Mouse (Mus musculus): ENCODE data around the gene Rbbp6. TPM values are rescaled to one million over a fixed set of nuclear protein-coding genes. Genes with fewer than 3 reads are reported as not detected.

The Rbbp6 gene
- 38.7 and 42.9 TPM in 2 replicates for polyA plus RNA-seq (2012; rRNA removed)

DNA sequence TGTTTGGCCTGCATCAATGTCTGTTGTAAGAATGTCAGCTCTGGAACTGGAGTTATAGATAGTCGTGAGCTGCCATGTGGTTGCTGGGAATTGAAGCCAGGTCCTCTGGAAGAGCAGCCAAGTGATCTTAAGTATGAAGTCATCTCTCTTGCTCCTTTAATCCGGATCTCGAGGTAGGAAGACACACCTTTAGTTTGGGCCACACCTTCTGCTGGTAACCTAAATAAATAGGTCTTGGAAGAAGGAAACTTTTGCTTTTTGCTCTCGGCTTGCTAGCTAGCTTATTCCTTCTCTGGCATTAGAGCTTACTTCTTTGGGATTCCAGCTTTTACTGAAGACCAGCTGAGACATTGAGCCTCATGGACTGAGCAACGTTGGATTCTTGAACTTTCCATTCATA, at the start of gene Rbbp6:
Gene Rbbp6 (plus strand): TSS at position 301 of the 400 bp plus-strand sequence.
- DNase-seq (ENCODE audit: low spot score) = no peak

DNA sequence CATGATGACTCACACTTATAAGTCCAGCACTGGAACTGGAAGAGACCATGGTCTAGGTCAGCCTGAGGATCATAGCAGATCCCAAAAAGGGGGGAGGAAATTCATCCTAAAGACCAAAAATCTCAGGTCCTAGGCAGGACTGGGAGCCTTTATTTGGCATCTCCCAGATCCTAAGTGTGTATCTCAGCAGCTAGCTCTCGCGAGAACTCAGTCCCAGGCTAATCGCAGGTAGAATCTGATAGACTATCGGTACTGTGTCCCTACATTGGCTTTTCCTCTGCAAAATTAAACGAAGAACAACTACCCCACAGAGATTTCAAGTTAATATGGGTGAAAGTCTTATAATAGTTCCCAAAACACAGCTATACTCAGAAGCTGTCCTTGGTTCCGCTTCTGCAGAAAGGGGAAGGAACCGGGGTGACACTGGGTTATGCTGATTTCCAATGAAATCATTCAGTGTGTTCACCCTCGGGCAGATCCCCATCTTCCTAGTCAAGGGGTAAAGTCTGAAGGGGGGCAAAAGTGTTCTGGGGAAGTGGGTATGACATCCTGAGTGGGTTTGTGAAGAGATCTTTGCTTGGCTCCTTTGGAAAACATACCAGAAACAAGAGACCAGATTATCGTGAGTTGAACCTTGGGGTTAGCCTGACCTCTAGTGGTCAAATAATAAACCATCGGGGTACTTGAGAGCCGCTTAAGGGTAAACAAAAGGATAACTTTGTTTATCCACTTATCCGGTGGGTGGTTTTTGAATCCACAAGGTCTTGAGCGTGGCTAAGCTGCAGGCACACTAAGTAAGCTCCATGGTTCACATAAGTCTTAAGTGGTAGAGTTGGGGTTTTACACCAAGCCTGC, 45.5 kb upstream of the Rbbp6 start:
- no peak for DNase-seq (ENCODE audit: low spot score)

DNA sequence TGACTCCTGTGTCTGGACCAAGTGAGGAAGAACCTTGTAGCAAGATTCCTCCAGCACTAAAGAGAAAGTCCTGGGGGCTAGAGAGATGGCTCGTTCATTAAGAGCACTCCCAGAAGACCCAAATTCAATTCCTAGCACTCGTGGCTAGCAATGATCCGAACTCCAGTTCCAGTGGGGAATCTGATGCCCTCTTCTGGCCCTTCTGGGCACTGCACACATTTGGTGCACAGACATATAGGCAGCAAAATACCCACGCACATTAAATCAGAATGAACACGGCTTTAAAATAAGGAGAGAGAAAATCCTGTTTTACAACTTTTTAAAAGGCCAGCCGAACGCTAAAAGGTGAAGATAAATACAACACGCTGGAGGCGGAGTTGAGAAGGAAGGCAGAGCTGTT, 43.9 kb upstream of the Rbbp6 start:
- DNase-seq (ENCODE audit: low spot score) = no peak

DNA sequence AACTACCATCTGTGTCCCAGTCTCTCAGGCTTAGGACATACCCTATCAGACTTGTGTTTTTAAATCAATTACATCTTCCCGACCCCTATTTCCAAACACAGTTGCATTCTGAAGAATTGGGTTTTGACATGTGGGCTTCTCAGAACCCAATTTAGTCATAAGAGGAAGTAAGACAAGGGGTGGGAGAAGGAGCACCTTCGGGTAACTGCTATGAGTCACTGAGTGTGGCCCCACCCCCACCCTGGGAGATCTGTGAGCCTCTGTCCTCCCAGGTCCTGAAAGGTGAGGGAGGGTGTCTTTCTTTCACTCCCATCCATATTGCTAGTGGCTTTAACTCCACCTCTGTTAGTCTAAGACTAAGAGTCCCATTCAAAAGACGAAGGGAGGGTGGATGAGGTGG, 41.2 kb upstream of the Rbbp6 start:
- no peak for DNase-seq (ENCODE audit: low spot score)

DNA sequence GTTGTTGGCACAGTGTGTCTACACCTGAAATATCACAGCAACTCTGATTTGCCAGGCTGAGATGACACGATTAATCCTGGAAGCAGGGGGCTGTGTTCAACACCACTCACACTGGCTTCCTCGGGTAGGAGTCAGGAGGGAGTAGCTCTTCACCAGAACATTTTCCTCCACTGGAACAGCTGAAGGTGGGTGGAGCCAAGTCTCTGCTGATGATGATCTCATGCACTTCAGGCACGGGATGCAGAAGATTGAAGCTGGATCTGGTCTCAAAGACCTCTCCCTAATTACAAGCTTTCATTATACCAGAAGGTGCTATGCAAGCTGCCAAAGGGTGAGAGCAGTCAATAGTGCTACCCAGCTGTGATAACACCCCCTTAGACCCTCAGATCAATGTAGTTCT, 35.0 kb upstream of the Rbbp6 start:
- DNase-seq (ENCODE audit: low spot score) = no peak

DNA sequence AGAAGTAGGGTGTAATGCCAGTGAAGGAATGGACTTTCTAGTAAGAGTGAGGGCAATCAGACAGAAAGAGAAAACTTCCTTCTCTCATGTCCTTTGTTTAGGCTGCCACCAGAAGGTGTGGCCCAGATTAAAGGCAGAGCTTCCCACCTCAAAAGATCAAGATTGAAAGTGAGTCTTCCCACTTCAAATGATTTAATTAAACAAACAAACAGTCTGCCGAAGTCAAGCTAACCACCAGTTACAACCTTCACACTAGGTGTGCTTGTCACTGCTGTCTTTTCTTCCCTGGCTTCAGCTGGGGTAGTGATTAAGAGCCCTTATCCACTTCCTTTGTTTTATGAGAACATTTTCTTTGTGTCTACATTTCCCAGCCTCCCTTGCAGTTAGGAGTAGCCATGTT, 33.3 kb upstream of the Rbbp6 start:
- DNase-seq (ENCODE audit: low spot score) = no peak

DNA sequence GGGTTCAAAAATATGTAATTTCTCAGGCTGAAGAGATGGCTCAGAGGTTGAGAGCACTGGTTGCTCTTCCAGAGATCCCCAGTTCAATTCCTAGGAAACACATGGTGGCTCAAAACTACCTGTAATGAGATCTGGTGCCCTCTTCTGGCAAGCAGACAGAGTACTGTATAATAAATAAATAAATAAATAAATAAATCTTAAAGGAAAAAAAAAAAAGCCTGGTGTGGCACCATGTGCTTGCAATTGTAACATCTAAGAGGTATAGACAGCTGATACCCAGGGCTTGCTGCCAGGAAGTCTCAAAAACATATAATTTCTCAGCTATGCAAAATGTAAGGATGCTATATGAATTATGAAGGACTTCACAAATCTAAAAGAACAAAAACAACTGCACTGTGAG, 28.9 kb upstream of the Rbbp6 start:
- DNase-seq (ENCODE audit: low spot score) = no peak

DNA sequence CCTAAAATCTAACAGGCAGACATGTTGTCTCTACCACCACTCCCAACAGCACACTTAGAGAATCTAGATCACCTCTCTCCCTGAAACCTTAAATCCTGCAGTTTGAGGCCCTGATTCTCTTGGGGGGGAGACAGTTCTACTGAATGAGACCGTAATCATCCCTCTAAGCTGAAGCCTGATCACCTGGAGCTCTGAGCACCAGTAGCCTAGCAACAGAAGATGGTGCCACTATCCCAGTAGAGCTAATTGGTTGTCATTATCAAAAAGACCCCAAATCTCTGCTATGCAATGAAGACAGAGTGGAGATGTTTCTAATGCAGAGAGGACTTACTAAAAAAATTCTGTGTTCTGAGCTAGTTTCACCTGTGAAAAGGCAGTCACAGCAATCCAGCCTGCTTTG, 27.3 kb upstream of the Rbbp6 start:
- no peak for DNase-seq (ENCODE audit: low spot score)

DNA sequence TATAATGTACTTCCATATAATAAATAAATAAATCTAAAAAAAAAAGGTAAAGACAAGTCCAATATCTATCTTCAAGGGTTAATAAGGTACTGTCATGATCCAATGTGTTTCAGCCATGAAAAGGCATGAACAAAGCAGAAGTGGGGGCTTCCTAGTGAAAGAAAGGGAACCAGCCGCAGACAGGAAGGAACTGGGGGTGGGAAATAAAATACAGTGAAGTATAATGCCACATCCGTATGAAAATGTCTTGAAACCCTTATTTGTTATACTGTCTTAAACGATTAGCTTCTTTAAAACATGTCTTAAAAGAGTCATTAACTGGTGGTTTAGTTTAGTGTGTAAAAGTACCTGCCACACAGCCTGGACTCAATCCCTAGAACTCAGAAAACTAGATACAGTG, 26.3 kb upstream of the Rbbp6 start:
- no peak for DNase-seq (ENCODE audit: low spot score)

DNA sequence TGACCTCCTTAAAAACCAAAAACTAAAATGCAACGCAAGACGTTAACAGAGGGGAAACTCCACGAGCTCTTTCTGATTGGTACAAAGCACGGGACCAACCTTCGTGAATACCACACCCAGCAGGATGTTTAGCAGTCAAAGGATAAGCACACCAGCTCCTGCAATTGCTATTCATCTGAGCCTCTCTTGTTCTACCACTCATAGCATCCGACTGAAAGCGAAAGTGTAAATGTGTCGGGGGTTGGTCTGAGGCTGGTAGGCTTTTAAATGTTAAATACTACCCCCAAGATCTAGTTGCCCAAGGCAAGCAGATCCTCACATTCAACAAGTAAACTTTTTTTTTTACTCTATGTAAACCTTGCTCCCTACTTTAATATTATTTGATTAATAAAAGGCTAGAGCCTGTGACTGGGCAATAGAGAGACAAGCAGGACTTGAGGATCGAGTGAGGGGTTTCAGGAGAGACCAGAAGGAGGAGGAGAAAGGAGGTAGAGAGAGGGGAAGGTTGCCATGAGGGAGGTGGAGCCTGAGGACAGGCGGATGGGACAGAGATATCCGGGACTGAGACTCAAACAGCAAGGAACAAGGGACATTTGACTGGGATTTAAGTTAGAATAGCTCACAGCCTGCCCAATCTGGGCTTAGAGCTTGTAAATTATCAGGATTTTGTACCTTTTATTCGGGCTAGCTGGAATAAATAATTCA, 25.0 kb upstream of the Rbbp6 start:
- DNase-seq (ENCODE audit: low spot score) = no peak

DNA sequence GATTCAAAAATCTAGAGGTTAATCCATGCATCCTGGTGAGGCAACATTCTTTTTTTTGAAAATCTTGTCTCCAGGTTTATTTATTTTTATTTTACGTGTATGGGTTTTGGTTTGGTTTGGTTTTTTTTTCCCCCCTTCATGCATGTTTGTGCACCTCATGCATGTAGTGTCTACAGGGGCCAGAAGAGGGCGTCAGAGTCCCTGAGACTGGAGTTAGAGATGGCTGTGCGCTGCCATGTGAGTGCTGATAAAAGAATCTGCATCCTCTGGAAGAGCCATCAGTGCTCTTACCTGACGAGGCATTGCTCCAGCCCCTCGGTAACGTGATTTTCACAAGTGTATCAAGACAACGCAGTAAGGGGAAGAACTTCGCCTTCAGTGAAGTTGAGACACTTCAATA, 23.4 kb upstream of the Rbbp6 start:
- DNase-seq (ENCODE audit: low spot score) = no peak

DNA sequence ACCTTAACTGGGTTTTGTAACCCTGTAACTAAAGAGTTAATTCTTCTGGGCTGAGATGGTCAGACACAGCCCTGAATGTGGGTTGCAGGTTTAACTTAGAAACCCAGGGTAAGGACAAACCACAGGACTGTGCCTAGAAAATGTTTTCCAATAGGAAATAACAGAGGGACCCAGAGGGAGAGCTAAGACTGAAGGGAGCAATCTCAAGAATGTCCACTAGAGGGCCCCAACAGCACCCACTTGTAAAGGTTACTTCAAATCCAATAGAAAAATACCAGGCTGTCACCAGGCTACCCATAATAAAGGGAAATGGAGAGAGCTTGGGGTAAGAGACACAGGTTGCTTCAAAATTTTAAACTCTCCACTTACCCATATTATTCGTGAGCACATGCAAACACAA, 20.3 kb upstream of the Rbbp6 start:
- DNase-seq (ENCODE audit: low spot score) = peak; percentile 29

DNA sequence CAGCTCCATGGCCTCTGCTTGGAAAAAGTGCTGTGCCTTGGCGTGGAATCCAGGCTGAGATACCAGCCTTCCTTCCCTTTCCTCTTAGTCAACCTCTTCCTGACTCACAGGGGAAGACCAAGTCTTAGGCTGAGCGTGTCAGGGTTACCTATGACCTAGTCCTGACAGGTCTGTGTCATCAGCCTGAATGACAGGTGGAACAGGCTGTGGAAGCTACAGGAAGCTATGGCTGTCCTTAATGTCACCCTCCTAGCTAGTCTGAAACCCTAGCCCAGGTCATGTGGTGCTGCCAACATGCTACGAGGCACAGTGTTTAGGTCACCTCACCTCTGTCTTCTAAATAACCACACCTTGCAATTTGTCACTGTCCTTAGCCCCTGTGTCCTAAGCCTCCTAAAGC, 16.2 kb upstream of the Rbbp6 start:
- no peak for DNase-seq (ENCODE audit: low spot score)

DNA sequence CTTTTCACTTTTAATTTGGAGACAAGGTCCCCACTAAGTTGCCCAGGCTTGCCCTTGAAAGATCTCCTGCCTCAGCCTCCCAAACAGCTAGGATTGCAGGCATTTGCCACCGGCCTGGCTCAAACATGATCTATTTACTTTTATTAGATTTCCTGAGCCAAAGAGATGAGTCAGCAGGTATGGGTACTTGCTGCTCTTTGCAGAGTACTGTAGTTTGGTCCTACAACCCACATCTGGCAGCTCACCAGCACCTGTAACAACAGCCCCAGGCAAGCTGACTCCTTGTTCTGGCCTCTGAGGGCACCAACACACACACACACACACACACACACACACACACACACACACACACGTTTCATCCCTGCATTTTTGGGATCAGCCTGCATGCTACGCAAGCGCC, 14.0 kb upstream of the Rbbp6 start:
- DNase-seq (ENCODE audit: low spot score) = no peak

DNA sequence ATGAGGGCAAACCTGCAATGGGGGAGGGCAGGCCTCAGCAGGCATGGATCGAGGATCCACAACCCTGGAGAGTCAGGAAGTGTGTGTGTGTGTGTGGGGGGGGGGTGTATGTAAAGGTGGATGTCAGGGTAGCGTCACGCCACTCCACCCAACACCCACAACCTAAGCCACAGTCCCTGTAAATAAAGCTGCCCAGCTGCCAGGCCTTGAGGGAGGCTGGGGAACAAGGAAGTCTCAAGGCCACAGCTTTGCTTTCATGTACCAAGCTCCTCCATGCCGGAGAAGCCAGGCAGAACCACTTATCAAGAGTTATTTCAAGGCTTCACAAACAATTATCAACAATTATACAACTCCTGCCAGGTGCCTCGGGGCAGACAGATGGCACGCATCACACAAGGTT, 13.4 kb upstream of the Rbbp6 start:
- no peak for DNase-seq (ENCODE audit: low spot score)

DNA sequence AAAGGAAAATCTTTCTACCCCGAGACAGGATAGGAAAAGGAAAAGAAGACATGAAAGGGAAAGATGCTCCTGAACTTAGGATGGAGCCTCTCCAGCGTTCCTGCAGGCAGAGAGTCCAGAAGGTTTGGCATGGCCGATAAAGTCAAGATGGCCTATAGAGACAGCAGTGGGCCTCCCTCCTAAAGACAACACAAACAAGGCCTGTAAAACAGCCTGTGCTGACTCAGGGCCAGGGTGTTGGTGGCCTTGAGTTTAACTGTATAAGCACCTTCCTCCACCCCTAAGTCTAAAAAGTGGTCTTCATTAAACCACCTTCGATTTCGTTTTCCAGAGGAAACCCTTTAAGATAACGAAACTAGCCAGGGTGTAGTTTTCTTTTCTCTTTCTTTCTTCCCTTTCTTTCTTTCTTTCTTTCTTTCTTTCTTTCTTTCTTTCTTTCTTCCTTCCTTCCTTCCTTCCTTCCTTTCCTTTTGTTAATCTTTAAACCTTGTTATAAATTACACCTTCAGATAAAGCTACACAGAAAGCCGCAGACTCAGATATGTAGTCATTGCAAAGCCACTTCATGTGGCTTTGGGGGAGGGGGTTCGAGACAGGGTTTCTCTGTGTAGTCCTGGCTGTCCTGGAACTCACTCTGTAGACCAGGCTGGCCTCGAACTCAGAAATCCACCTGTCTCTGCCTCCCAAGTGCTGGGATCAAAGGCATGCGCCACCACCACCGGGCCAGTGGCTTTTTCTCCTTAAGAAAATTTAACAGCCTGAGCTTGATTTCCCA, 10.8 kb upstream of the Rbbp6 start:
- no peak for DNase-seq (ENCODE audit: low spot score)

DNA sequence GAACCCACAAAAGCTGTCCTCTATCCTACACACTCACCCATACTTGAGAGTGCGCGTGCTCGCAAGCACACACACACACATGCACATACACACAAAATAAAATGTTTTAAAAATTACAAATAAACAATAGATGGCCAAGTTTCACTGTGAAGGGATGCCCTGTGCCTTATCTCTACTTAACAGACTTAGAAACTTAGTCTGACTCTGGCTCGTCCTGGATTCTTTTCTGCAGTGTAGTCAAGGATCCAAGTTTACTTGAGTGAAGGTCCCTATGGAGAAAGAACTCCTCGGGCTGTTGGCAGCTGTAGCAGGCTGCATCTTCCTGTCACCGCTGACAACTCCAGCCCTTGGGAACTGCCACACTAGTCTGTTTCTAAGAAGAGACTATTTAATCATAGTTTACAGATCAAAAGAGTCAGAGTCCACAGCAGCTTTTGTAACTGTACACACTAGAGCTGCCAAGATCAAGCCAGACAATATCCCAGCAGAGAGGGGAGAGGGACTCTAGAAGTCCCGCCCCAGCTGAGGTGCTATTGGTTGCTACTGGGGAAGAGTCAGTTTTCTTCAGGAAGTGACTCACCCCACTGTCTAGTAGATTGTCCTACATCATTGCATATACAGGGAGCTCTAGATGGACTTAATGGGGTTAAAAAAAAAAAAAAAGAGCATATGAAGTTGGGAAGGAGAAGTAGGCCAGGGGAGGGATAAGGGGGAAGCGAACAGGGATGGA, 10.1 kb upstream of the Rbbp6 start:
- no peak for DNase-seq (ENCODE audit: low spot score)

DNA sequence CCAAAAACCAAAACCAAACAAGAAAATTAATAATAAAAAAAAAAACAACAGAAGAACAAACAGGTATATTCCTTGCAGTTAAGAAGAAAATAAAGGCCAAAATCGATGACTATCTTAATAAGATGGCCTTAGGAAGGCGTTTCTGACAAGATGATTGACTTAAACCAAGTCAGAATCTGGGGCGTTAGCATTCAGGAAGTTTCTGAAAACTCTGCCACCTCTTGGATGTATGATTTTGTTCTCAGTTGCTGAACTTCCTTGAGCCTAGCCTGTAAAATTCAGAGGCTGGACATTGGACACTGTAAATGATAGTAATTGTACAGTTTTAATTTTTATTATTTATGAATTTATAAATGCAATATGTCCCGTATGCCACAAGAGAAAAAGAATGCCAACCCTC, 3.3 kb downstream of the Rbbp6 start:
- DNase-seq (ENCODE audit: low spot score) = no peak

DNA sequence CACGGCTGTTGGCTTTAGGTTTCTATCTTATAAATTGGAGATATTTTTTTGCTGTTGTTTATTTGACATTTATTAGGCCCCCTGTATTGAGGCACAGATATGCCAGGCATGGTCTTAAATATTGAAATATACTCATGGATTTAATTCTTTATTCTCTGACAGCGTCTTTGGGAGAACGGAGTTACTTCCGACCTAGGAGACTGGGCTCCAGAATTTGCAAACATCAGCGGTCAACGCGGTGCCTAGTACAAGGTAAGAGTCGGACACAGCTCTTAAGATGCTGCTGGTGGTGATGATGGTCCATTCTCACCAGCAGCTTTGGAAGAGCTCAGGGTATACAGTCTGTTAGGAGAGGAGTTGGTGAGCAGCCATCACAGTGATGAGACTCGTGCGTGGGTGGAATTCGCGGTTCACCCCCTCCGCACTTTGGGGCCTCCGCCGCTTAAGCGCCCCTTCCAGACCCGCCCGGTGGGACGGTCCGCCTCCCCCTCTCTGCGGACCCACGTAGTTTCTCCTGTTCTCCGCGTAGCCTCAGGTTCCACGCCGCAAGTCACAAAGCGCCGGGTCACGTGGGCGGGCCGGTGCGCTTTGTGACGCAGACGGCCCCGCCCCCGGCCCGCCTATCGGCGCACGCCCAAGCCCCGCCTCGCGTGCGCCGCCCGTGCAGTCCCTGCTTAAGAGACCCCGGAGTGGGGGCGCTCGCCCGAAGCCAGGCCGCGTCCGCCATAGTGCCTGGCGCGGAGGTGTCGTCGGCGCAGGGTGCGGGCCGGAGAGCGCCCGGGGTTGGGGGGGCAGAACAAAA, 3.9 kb downstream of the Rbbp6 start:
- DNase-seq (ENCODE audit: low spot score) = peak; percentile 90

DNA sequence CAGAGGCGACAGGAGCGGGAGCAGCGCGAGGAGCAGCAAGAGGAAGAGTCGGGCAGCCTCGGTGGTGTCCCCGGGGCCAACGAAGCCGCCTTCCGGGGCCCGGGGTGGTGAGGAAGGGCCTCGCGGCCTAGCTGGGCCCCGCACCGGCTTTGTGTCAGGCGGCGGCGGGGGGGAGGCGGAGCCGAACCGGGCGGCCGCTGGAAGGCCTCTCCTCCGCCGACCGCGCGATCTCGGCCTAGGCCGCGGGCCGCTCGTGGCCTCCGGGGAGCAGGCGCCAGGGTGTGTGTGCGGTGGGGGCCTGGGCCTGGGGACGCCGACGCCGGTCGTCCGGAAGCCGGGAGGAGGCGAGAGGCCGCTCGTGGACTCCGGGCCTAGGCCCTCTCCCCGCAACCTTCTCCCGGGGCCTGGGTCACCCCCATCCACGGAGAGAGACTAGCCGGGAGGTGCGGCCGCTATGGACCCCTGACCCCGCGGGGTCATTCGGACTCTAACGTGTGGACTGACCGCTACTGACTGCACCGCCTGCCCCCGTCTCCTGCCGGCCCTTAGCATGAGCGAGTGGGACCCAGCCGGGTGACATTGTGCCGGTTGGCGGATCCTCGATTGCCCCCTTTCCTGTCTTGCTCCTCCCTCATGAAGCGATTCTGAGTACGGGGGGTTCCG, 4.8 kb downstream of the Rbbp6 start:
- peak; percentile 75 for DNase-seq (ENCODE audit: low spot score)
